Mouse (Mus musculus): Measurements from ENCODE around the gene Fkbp1b.
"Not testable (repeated sequence)": the region's sequence is repeated elsewhere in the genome, so short reads cannot be mapped to it uniquely, and the experiment has no call there.

Gene Fkbp1b

GRCm38 (mm10) chr12:4843741-4844140 is 2.4 kb upstream of the Fkbp1b start:
- DNase-seq (ENCODE audit: low read depth, low spot score), result peak; percentile 35

GRCm38 (mm10) chr12:4842890-4843597 is 1.7 kb upstream of the Fkbp1b start, which contains the start of gene Wdcp:
Wdcp (plus strand) TSS chr12:4843303.
- DNase-seq (ENCODE audit: low read depth, low spot score), result peak; percentile 92

GRCm38 (mm10) chr12:4842456-4842855 is 1.1 kb upstream of the Fkbp1b start:
- DNase-seq (ENCODE audit: low read depth, low spot score), result no peak

GRCm38 (mm10) chr12:4840741-4841140 is 650 bp downstream of the Fkbp1b start:
- DNase-seq (ENCODE audit: low read depth, low spot score), result no peak

GRCm38 (mm10) chr12:4840010-4840409 is 1.4 kb downstream of the Fkbp1b start:
- DNase-seq (ENCODE audit: low read depth, low spot score), result no peak

GRCm38 (mm10) chr12:4836959-4837358 is 4.4 kb downstream of the Fkbp1b start:
- no peak for DNase-seq (ENCODE audit: low read depth, low spot score)

DNA sequence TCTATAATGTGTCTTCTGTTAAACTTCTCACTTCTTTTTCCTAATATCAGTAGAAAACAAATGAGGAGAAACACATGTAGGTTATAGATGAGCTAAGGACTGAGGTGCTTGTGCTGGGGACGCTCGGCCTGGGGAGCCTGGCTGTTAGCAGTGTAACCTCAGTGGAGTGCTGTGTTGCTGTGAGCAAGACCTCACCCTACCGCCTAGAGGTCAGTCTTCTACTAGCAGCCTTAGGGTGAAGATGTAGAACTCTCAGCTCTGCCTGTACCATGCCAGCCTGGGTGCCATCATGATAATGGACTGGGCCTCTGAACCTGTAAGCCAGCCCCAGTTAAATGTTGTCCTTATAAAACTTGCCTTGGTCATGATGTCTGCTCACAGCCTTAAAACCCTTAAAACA is 14.1 kb downstream of the Fkbp1b start:
- DNase-seq (ENCODE audit: low read depth, low spot score), result no peak

DNA sequence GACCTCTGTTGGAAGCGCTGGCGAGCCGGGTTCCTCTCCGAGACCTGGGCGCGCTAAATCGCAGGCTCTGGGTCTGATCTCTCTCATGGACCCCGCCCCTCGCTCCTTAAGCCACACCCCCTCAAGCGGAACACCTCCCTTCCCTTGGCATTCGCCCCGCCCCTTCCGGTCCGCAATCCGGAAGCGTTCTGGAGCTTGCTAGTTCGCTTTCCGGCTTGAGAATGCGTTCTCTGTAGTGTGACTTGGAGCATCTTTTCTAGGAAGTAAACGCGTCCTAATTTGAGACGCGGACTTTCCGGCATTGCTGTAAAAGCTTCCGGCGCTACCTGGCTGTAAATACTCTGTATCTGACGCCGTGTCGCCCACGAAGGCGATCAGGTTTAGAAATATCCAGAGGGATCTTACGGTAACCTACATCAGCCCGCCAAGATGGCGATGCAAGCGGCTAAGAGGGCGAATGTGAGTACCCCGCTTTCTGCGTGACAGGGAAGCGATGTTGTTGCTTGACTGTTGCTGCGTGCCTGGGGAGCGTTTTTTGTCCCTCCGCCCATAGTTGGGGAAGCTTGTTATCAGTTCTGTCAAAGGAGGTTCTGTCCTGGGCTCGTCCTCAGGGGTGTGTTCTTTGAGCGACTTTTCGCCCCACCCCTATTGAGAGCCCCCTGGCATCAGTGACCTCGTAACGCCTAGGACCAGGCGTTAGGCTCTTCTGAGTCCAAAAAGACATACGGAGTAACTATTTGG is 23.9 kb downstream of the Fkbp1b start, which contains the start of gene Sf3b6:
TSS of gene Sf3b6 (plus strand) at position 184 of the 741 bp plus-strand sequence.
- peak; percentile 96 for DNase-seq (ENCODE audit: low read depth, low spot score)

GRCm38 (mm10) chr12:4816680-4817360 is 24.6 kb downstream of the Fkbp1b start:
- peak; percentile 3 for DNase-seq (ENCODE audit: low read depth, low spot score)

DNA sequence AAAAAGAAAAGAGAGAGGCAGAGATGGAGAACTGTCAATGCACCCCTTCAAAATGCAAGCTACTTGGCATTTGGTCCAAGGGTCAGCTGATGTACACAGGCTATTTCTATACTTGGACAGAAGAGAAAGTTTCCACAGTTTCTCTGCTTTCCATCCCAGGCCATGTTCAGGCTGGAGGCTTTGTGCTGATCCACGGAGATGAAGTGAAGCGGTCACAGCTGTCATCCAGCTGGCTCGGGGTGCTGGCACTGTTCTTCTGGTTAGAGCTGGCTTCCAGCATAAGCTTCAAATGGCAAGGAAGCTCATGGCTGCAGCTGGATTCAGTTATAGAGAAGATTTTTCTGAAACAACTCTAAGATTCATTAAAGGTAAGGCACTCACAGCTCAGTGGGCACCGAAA is 27.8 kb downstream of the Fkbp1b start:
- DNase-seq (ENCODE audit: low read depth, low spot score), result no peak

GRCm38 (mm10) chr12:4811705-4812104 is 29.7 kb downstream of the Fkbp1b start:
- DNase-seq (ENCODE audit: low read depth, low spot score), result no peak

DNA sequence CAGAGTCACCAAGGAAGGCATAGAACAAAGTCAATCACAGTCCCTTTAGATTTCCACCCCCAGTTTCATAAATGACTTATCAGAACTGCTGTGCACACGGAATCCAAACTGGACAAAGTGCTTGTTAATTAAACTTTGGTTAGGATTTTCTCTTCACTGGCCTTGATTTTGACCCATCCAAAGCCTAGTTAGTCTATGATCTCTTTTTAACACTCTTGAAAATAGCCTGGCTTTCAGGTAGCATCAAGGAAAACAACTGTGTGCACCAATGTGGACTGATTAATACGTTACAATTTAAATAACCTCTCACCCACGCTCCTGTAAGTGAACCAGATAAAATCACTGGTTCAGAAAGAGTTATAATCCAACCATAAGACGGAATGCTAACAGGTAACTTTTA is 30.4 kb downstream of the Fkbp1b start:
- DNase-seq (ENCODE audit: low read depth, low spot score), result no peak

DNA sequence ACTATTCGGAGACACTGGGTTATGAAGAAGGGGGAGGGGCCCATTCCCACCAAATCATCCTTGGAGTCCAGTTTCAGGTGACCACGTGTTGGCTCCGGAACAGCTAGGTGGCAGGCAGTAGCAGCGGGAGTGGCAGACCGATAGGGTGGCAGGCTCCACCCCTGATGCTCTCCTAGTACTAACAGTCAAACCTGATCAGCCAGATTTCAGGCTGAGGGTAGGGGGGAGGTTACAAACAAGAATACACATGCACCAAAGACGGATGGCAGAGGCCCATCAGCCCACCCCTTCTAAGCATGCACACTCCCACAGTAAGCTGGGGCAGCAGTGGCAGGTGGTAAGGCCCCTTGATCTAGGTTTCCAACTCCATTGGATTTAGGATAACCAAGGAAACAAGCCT is 43.9 kb downstream of the Fkbp1b start:
- DNase-seq (ENCODE audit: low read depth, low spot score), result peak; percentile 10

GRCm38 (mm10) chr12:4793718-4794117 is 47.7 kb downstream of the Fkbp1b start:
- DNase-seq (ENCODE audit: low read depth, low spot score), result no peak

DNA sequence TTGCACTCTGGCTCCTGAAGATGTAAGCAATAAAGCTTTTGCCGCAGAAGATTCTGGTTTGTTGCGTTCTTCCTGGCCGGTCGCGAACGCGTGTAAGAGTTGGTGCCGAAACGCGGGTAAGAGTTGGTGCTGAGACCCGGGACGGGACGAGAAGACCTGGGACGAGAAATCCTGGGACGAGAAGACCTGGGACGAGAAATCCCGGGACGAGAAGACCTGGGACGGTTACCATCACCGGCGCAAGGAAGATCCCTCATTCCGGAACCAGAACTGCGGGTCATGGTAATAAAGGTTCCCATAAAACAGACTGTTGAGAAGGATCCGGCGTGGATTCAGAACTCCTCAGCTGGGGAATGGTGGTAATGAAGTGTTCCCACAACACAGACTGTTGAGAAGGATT is 53.3 kb downstream of the Fkbp1b start:
- DNase-seq (ENCODE audit: low read depth, low spot score), result not testable (repeated sequence)

GRCm38 (mm10) chr12:4784466-4784865 is 56.9 kb downstream of the Fkbp1b start:
- no peak for DNase-seq (ENCODE audit: low read depth, low spot score)

- DNase-seq (ENCODE audit: low read depth, low spot score), result no peak
These were observed 57.8 kb downstream of the Fkbp1b start for GRCm38 (mm10) chr12:4783598-4783997.
